Mouse (Mus musculus): Measurements from ENCODE around the gene Arid4a. TPM values are rescaled to one million over a fixed set of nuclear protein-coding genes. Genes with fewer than 3 reads are reported as not detected.
"Not testable (repeated sequence)": the region's sequence is repeated elsewhere in the genome, so short reads cannot be mapped to it uniquely, and the experiment has no call there.

The Arid4a gene
- polyA plus RNA-seq, 1 experiment from 2014 or later: 43.8 TPM

DNA sequence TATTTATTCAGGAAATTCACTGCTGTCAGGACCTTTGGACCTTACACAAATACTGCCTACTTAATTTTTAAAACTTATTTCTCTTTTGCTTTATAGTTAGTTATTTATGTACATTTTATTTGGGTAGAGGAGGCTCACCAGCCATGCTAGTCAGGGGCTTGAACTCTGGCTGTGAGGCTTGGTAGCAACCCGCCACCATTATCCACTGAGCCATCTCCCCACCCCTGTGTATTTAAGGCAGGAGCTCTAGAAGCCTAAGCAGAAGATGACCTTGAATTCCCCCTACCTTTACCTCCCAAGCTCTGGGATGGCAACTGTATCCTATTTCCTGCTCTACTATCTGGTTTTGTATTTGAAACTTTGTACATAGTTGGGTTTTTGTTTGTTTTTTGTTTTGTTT is 37.7 kb downstream of the Arid4a start:
- peaks cover 3% of the 10 kb centered on the region; the same call in 1 of the 2 replicates for H3K36me3 ChIP-seq
- WGBS: 83% methylated on average over 1 of the region's 1 CpGs
- H3K9me3 ChIP-seq (replicated peaks): no peaks in the 10 kb centered on the region
- no peak overlapping the region for H3K4me3 ChIP-seq (replicated peaks)
- H3K4me2 ChIP-seq (replicated peaks): no peak overlapping the region
- H3K4me1 ChIP-seq: no peaks in the 10 kb centered on the region
- no peak overlapping the region for H3K27ac ChIP-seq (replicated peaks)
- no peak overlapping the region for H3K9ac ChIP-seq
- H3K27me3 ChIP-seq: no peaks in the 10 kb centered on the region
- ATAC-seq (ENCODE audit: insufficient number of reproducible peaks, low FRiP score, low TSS enrichment, low read depth): no peak

DNA sequence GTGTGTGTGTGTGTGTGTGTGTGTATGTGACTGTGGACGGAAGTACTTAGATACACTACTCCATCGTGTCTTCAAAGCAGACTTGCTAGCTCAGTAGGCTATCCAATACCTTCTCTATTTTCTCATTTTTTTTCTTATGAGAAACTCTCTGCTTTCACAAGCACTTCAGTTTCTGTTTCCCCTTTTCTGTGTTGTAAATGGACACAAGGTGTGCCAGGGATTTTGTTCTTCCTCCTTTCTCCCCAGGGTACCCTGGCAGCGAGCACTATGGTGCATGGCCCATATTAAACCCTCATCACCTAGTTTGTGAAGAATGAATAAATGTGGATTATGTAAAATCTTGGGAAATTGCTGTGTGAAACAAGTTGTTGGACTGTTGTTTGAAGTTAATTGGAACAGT is 39.7 kb downstream of the Arid4a start:
- Histone ChIP-seq H3K36me3 (peaks cover 5% of the 10 kb centered on the region; the same call in 1 of the 2 replicates), H3K27ac (replicated peaks) (no peak overlapping the region), H3K4me3 (replicated peaks) (no peak overlapping the region), H3K27me3 (no peaks in the 10 kb centered on the region), H3K4me2 (replicated peaks) (no peak overlapping the region), H3K9ac (no peak overlapping the region), H3K4me1 (no peaks in the 10 kb centered on the region), H3K9me3 (replicated peaks) (no peaks in the 10 kb centered on the region)
- no peak for ATAC-seq (ENCODE audit: insufficient number of reproducible peaks, low FRiP score, low TSS enrichment, low read depth)
- WGBS: 87% methylated on average over 3 of the region's 3 CpGs

DNA sequence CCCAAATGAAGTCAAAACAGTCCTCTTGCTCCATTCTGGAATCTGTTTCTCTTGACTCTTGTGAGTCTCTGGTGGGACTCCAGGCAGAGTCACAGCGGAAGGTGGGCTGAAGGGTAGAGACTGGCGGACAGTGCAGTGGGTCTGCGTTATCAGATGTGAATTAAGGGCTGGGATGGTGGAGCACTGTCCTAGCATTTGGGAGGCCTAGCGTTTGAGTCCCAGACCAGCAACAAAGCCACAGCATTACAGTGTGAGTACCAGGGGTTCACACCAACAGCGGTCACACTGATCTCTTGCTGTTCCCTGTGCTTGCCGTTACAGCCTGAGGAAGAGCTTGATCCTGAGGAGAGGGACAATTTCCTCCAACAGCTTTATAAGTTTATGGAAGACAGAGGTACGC is 44.0 kb downstream of the Arid4a start:
- ATAC-seq (ENCODE audit: insufficient number of reproducible peaks, low FRiP score, low TSS enrichment, low read depth): no peak
- Histone ChIP-seq H3K36me3 (peaks cover 34% of the 10 kb centered on the region), H3K4me2 (replicated peaks) (no peak overlapping the region), H3K27me3 (no peaks in the 10 kb centered on the region), H3K4me1 (no peaks in the 10 kb centered on the region), H3K4me3 (replicated peaks) (no peak overlapping the region), H3K27ac (replicated peaks) (no peak overlapping the region), H3K9me3 (replicated peaks) (no peaks in the 10 kb centered on the region), H3K9ac (no peak overlapping the region)
- 92% methylated on average over 7 of the region's 7 CpGs for WGBS

- Histone ChIP-seq H3K27me3 (no peaks in the 10 kb centered on the region), H3K4me3 (replicated peaks) (no peak overlapping the region), H3K4me2 (replicated peaks) (no peak overlapping the region), H3K9me3 (replicated peaks) (no peaks in the 10 kb centered on the region), H3K9ac (no peak overlapping the region), H3K36me3 (peaks cover 77% of the 10 kb centered on the region), H3K4me1 (no peaks in the 10 kb centered on the region), H3K27ac (replicated peaks) (no peak overlapping the region)
- no peak for ATAC-seq (ENCODE audit: insufficient number of reproducible peaks, low FRiP score, low TSS enrichment, low read depth)
- 91% methylated on average over 17 of the region's 17 CpGs for WGBS
Measured at GRCm38 (mm10) chr12:71069846-71070245, 54.1 kb downstream of the Arid4a start.

DNA sequence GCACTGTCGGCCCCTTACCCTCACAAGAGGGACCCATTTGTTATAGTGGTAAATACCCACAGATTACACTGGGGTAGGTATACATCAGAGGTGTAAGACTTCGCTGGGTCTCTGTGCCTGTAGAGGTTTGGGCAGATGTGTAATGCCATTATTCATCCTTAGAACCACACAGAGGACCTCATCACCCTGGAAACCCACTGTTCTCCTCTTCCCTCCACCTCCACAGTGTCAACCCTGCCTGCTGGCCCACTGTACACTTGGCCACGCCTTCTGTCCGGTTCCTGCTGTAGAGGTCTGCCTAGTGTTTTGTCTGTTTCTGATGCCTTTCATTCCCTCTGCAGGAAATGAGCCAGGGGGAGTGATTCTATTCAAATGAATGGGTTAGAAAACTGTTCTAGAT is 56.3 kb downstream of the Arid4a start:
- Histone ChIP-seq H3K27ac (replicated peaks) (no peak overlapping the region), H3K4me3 (replicated peaks) (no peak overlapping the region), H3K4me1 (no peaks in the 10 kb centered on the region), H3K27me3 (no peaks in the 10 kb centered on the region), H3K4me2 (replicated peaks) (no peak overlapping the region), H3K9ac (no peak overlapping the region), H3K9me3 (replicated peaks) (no peaks in the 10 kb centered on the region), H3K36me3 (peaks cover 82% of the 10 kb centered on the region)
- WGBS: 88% methylated on average over 4 of the region's 4 CpGs
- no peak for ATAC-seq (ENCODE audit: insufficient number of reproducible peaks, low FRiP score, low TSS enrichment, low read depth)

- Histone ChIP-seq H3K9me3 (replicated peaks) (no peaks in the 10 kb centered on the region), H3K4me2 (replicated peaks) (no peak overlapping the region), H3K9ac (no peak overlapping the region), H3K27me3 (no peaks in the 10 kb centered on the region), H3K27ac (replicated peaks) (no peak overlapping the region), H3K36me3 (peaks cover 70% of the 10 kb centered on the region), H3K4me3 (replicated peaks) (no peak overlapping the region), H3K4me1 (no peaks in the 10 kb centered on the region)
- no peak for ATAC-seq (ENCODE audit: insufficient number of reproducible peaks, low FRiP score, low TSS enrichment, low read depth)
- 55% methylated on average over 12 of the region's 12 CpGs for WGBS
Measured at GRCm38 (mm10) chr12:71073113-71073730, 57.4 kb downstream of the Arid4a start.

- no peak overlapping the region for H3K27ac ChIP-seq (replicated peaks)
- whole genome bisulfite sequencing: 86% methylated on average over 8 of the region's 8 CpGs
- H3K9me3 ChIP-seq (replicated peaks): no peaks in the 10 kb centered on the region
Measured at GRCm38 (mm10) chr12:71086331-71086730, 70.5 kb downstream of the Arid4a start.

DNA sequence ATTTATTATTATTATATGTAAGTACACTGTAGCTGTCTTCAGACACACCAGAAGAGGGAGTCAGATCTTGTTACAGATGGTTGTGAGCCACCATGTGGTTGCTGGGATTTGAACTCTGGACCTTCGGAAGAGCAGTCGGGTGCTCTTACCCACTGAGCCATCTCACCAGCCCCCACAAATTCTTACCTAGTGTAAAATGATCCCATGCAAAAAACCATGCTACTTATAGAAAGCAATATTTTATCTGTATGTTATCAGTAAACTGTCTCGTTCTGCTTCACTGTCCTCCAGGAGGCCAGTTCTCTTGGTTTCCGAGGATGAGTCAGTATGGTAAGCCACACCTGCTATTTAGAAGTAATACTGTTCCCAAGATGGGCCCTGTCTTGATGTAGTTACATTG is 88.5 kb downstream of the Arid4a start:
- 85% methylated on average over 4 of the region's 4 CpGs for WGBS
- ATAC-seq (ENCODE audit: insufficient number of reproducible peaks, low FRiP score, low TSS enrichment, low read depth); H3K4me1 ChIP-seq; H3K27ac ChIP-seq (replicated peaks); H3K27me3 ChIP-seq; H3K4me2 ChIP-seq (replicated peaks); H3K36me3 ChIP-seq; H3K9me3 ChIP-seq (replicated peaks); H3K9ac ChIP-seq; H3K4me3 ChIP-seq (replicated peaks): not testable (repeated sequence)

More at GRCm38 (mm10) chr12:71086331-71086730, 70.5 kb downstream of the Arid4a start:
- H3K9ac ChIP-seq: no peak overlapping the region
- H3K4me2 ChIP-seq (replicated peaks): no peak overlapping the region
- no peak for ATAC-seq (ENCODE audit: insufficient number of reproducible peaks, low FRiP score, low TSS enrichment, low read depth)
- no peaks in the 10 kb centered on the region for H3K27me3 ChIP-seq
- no peaks in the 10 kb centered on the region for H3K4me1 ChIP-seq
- no peak overlapping the region for H3K4me3 ChIP-seq (replicated peaks)
- H3K36me3 ChIP-seq: peaks cover 17% of the 10 kb centered on the region

GRCm38 (mm10) chr12:71107216-71107771 is 91.5 kb downstream of the Arid4a start:
- no peak overlapping the region for H3K27ac ChIP-seq (replicated peaks)
- H3K27me3 ChIP-seq: no peaks in the 10 kb centered on the region
- H3K9ac ChIP-seq: no peak overlapping the region
- no peaks in the 10 kb centered on the region for H3K36me3 ChIP-seq
- WGBS: 84% methylated on average over 6 of the region's 6 CpGs
- H3K9me3 ChIP-seq (replicated peaks): no peaks in the 10 kb centered on the region
- no peak for ATAC-seq (ENCODE audit: insufficient number of reproducible peaks, low FRiP score, low TSS enrichment, low read depth)
- H3K4me3 ChIP-seq (replicated peaks): no peak overlapping the region
- H3K4me1 ChIP-seq: peaks cover 5% of the 10 kb centered on the region; the same call in 1 of the 2 replicates
- H3K4me2 ChIP-seq (replicated peaks): no peak overlapping the region

- no peaks in the 10 kb centered on the region for H3K36me3 ChIP-seq
- H3K4me2 ChIP-seq (replicated peaks): peak within 1 kb of the TSS; percentile 41
- no peak within 1 kb of the TSS for H3K9ac ChIP-seq
- no peaks in the 10 kb centered on the region for H3K27me3 ChIP-seq
- peaks cover 13% of the 10 kb centered on the region; the same call in 1 of the 2 replicates for H3K4me1 ChIP-seq
- no peak for ATAC-seq (ENCODE audit: insufficient number of reproducible peaks, low FRiP score, low TSS enrichment, low read depth)
- H3K4me3 ChIP-seq (replicated peaks): peak within 1 kb of the TSS; percentile 17
- H3K9me3 ChIP-seq (replicated peaks): no peaks in the 10 kb centered on the region
- H3K27ac ChIP-seq (replicated peaks): no peak within 1 kb of the TSS
- WGBS: 6% methylated on average over 33 of the region's 33 CpGs
Measured at GRCm38 (mm10) chr12:71111331-71111730, 95.5 kb downstream of the Arid4a start, which contains the start of gene Tomm20l. Tomm20l (plus strand) TSS chr12:71111428.

GRCm38 (mm10) chr12:71113074-71113473 is 97.3 kb downstream of the Arid4a start:
- WGBS: 77% methylated on average over 10 of the region's 10 CpGs
- no peaks in the 10 kb centered on the region for H3K9me3 ChIP-seq (replicated peaks)
- no peaks in the 10 kb centered on the region for H3K27me3 ChIP-seq
- H3K36me3 ChIP-seq: no peaks in the 10 kb centered on the region
- H3K4me1 ChIP-seq: peaks cover 13% of the 10 kb centered on the region; the same call in 1 of the 2 replicates
- no peak overlapping the region for H3K4me3 ChIP-seq (replicated peaks)
- H3K9ac ChIP-seq: no peak overlapping the region
- H3K4me2 ChIP-seq (replicated peaks): no peak overlapping the region
- H3K27ac ChIP-seq (replicated peaks): no peak overlapping the region
- ATAC-seq (ENCODE audit: insufficient number of reproducible peaks, low FRiP score, low TSS enrichment, low read depth): no peak
